Mouse (Mus musculus) small intestine, adult 2 months (tissue): ENCODE measurements at regions not wholly inside any gene's neighbourhood (a gene's known extent, or its start where the extent isn't known, plus 50 kb on each side); places are given as distances from the start of the nearest gene placed in this dataset.

Experiments
- H3K27ac ChIP-seq: fragments of 200-500 bp; 2 replicates; pipeline ENCODE4 v1.5.1; 2012; ENCODE audit warnings: low read depth, low read length, control low read depth, inconsistent platforms; ENCODE audit not compliant: insufficient read depth
- H3K27me3 ChIP-seq: fragments of 200-500 bp; 2 replicates; pipeline ENCODE4 v1.6.1; 2012; ENCODE audit warnings: mild to moderate bottlenecking, moderate library complexity, low read length, inconsistent platforms; ENCODE audit not compliant: control insufficient read depth, insufficient read depth
- H3K36me3 ChIP-seq: fragments of 200-500 bp; 2 replicates; pipeline ENCODE4 v1.6.1; 2012; ENCODE audit warnings: mild to moderate bottlenecking, low read length, control low read depth, inconsistent platforms; ENCODE audit not compliant: control insufficient read depth, insufficient read depth
- H3K4me1 ChIP-seq: fragments of 200-500 bp; 2 replicates; pipeline ENCODE4 v1.6.1; 2012; ENCODE audit warnings: low read length, inconsistent platforms, mixed read lengths; ENCODE audit not compliant: control insufficient read depth, insufficient read depth, insufficient read length
- H3K4me3 ChIP-seq: fragments of 200-500 bp; 2 replicates; pipeline ENCODE4 v1.5.1; 2012; ENCODE audit warnings: low read depth, mild to moderate bottlenecking, control low read depth, inconsistent platforms, low read length, moderate library complexity
- CTCF ChIP-seq: fragments of 200-500 bp; IDR thresholded peaks from 2 replicates; pipeline ENCODE4 v1.5.1; 2012; ENCODE audit warnings: low read depth, mild to moderate bottlenecking, control low read depth, inconsistent platforms, low read length, moderate library complexity, mixed read lengths; ENCODE audit not compliant: insufficient replicate concordance, insufficient read length; ENCODE audit errors: extremely low read depth
- POLR2A ChIP-seq: fragments of 200-500 bp; IDR thresholded peaks from 2 replicates; pipeline ENCODE4 v1.6.1; 2012; ENCODE audit warnings: low read depth, mild to moderate bottlenecking, control low read depth, inconsistent platforms, low read length, moderate library complexity
- WGBS: fragments of 180-500 bp; shearing (Covaris S2); methylation state at CpG from one replicate; pipeline ENCODE4 v1.1.7; 2018; 5-methylcytosine and 5-hydroxymethylcytosine counted together

GRCm38 (mm10) chr7:37362879-37363278 is 410.6 kb downstream of the Zfp536 start:
- Histone ChIP-seq H3K4me1 (no peaks in the 10 kb centered on the region), H3K27ac (peak overlapping the region; percentile 29; the same call in 1 of the 2 replicates), H3K36me3 (no peaks in the 10 kb centered on the region), H3K27me3 (no peaks in the 10 kb centered on the region), H3K4me3 (no peak overlapping the region)
- 42% methylated on average over 8 of the region's 8 CpGs for WGBS
- no peak for TF ChIP-seq POLR2A
- no peak for TF ChIP-seq CTCF

DNA sequence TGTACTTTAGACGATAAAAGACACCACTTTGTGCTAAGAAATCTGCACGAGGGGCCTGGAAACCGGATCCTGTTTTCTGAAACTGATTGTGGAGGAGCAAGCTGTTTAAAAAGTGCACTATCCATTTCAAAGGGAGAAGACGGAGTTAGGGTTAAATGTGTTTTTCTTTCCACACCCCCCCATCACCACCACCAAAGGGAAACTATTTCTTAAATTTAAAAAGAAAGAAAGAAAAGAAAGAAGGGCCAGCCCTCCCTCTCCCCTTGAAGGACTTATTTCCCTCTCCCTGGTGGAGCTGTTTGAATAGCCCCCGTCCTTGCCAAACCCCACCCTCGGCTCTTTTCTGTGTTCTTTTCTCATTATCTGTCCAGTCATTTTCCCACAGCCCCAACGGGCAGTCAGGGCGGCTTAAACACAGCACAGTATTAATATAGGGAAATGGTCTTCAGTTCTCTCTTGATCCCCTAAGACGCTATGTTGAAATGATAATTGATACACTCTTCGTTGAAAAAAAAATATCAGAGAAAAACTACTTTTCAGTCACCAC is 409.7 kb downstream of the Zfp536 start:
- Histone ChIP-seq H3K4me3 (no peak overlapping the region), H3K27ac (no peak overlapping the region), H3K4me1 (no peaks in the 10 kb centered on the region), H3K36me3 (no peaks in the 10 kb centered on the region), H3K27me3 (no peaks in the 10 kb centered on the region)
- no peak for TF ChIP-seq CTCF
- TF ChIP-seq POLR2A, result no peak
- 38% methylated on average over 10 of the region's 10 CpGs for WGBS

GRCm38 (mm10) chr7:37364221-37364620 is 409.2 kb downstream of the Zfp536 start:
- 74% methylated on average over 9 of the region's 9 CpGs for WGBS
- Histone ChIP-seq H3K4me1 (no peaks in the 10 kb centered on the region), H3K27ac (no peak overlapping the region), H3K4me3 (no peak overlapping the region), H3K36me3 (no peaks in the 10 kb centered on the region), H3K27me3 (no peaks in the 10 kb centered on the region)
- no peak for TF ChIP-seq CTCF

GRCm38 (mm10) chr7:37366006-37366405 is 407.4 kb downstream of the Zfp536 start:
- no peak overlapping the region for H3K4me3 ChIP-seq
- no peak overlapping the region for H3K27ac ChIP-seq
- no peaks in the 10 kb centered on the region for H3K4me1 ChIP-seq
- WGBS, result 46% methylated on average over 19 of the region's 19 CpGs
- no peaks in the 10 kb centered on the region for H3K27me3 ChIP-seq
- H3K36me3 ChIP-seq, result no peaks in the 10 kb centered on the region
- TF ChIP-seq CTCF (no peak), POLR2A (no peak)

DNA sequence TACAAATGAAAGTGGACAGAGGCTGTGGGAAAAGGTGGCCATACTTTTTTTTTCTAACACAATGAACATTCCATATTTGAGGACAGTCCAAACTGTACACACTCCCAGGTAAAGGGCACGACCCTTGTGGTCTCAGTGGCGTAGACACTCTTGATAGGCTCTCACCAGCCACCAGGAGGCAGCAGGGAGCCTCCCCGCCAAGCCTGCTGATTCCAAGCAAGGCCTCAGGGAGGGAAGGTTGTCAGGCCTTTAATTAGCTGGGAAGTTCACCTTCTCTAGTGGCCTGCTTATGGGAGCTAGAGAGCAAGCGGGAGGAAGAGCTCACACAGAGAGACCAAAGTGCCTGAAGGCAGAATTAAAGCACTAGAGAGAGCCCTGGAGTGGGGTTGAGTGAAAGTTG is 403.7 kb downstream of the Zfp536 start:
- Histone ChIP-seq H3K4me3 (no peak overlapping the region), H3K27ac (no peak overlapping the region), H3K4me1 (no peaks in the 10 kb centered on the region), H3K36me3 (no peaks in the 10 kb centered on the region), H3K27me3 (no peaks in the 10 kb centered on the region)
- 64% methylated on average over 4 of the region's 4 CpGs for WGBS
- TF ChIP-seq POLR2A, result no peak
- no peak for TF ChIP-seq CTCF

- 10% methylated on average over 11 of the region's 11 CpGs for WGBS
These were observed 399.6 kb downstream of the Zfp536 start for GRCm38 (mm10) chr7:37373864-37374263.

GRCm38 (mm10) chr7:37375044-37375443 is 398.4 kb downstream of the Zfp536 start:
- WGBS, result 72% methylated on average over 9 of the region's 9 CpGs
- H3K27ac ChIP-seq, result no peak overlapping the region
- no peaks in the 10 kb centered on the region for H3K27me3 ChIP-seq
- no peak for TF ChIP-seq POLR2A
- no peak for TF ChIP-seq CTCF
- H3K36me3 ChIP-seq, result no peaks in the 10 kb centered on the region
- no peaks in the 10 kb centered on the region for H3K4me1 ChIP-seq
- no peak overlapping the region for H3K4me3 ChIP-seq

More at GRCm38 (mm10) chr7:37373864-37374263, 399.6 kb downstream of the Zfp536 start:
- no peaks in the 10 kb centered on the region for H3K36me3 ChIP-seq
- no peak overlapping the region for H3K27ac ChIP-seq
- H3K4me1 ChIP-seq, result no peaks in the 10 kb centered on the region
- H3K4me3 ChIP-seq, result no peak overlapping the region
- peak; percentile 75; the same call in 1 of the 2 replicates for TF ChIP-seq CTCF
- no peak for TF ChIP-seq POLR2A
- H3K27me3 ChIP-seq, result no peaks in the 10 kb centered on the region
